Mouse (Mus musculus) ovary, postnatal 10 days (tissue): ENCODE results near the gene Gse1.

Source experiments
- DNase-seq: peaks from one replicate; pipeline ENCODE4 v3.0.0; 2022; ENCODE audit warnings: low spot score

Gene Gse1

DNA sequence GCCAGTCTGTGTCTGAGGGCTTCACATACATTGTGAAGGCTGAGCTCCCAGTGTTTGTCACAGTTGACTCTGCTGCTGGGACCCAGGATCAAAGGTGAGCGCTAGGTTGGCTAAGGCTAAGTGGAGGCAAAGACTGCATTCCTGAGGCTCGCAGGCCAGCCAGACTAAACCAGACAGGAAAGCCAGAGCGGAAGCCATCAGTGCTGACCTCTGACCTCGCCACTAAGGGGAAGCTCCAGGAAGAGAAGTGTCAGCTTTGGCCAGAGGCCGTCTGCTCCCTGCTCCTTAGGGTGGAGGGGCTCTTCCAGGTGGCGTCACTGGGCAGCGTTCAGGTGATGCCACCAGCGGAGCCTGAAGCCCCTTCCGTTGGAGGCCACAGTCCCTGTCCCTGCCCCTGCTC, 347.5 kb downstream of the Gse1 start:
- DNase-seq: no peak

DNA sequence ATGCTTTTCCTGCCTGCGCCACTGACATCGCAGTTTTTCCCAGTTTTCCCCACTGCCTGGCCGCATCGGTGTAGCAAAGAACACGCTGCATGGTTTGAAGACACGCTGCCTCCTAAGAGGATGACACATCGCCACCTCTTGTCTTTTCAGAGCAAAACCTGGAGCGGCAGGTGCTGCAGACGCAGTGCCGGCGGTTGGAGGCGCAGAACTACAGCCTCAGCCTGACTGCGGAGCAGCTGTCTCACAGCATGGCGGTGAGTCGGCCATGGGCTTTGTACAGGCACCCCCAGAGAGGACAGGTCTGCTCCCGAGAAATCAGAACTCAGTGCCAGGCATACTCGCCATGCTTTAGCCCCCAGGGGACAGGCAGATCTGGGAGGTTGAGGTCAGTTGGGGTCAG, 349.6 kb downstream of the Gse1 start:
- DNase-seq: no peak

DNA sequence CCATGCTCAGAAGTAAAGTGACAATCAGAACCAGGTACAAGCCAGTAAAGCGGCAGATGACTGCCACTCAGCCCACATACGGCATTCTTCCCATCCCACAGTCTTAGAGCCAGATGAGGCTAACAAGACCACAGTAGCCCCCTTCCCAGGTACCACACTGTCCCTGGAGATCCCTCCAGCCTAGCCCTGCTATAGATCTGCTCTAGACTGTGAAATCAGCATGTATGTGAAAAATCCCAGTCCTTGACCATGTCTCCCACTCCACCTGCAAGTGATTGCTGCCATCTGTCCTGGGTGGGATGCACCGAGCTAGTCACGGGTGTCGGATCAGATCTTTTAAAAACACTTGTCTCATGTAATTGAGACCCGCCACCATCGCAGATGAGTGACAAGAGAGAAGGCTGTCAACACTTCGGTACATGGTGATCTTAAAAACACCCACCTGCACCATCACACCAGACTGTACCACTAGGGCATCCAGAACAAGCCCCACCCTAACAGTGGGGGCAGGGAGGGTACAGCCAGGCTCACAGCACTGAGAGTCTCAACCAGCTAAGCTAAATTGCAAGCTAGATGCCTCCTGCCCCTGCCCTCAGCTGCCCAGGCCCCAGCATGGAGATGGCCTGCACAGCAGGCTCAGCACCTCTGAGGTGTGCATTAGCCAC, 352.2 kb downstream of the Gse1 start:
- DNase-seq: no peak

DNA sequence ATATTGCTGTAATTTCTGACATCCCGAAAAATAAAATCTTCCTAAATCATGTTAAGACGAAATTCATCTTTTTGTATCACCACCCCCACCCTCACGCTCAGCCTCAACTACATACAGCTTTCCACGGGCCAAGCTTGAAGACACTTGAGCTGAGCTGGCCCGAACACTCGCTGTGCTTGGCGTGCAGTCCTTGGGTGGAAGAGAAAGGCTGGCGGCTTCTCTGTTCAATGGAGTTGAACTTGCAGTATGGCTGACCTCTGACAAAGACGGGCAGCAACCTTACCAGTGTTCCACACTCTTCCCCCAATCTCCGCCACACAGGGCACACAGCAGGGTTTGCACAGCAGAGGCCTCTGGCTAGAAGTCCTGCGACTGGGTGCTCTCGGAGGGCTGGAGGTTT, 353.1 kb downstream of the Gse1 start:
- no peak for DNase-seq

GRCm38 (mm10) chr8:120581811-120582210, 353.6 kb downstream of the Gse1 start:
- no peak for DNase-seq

DNA sequence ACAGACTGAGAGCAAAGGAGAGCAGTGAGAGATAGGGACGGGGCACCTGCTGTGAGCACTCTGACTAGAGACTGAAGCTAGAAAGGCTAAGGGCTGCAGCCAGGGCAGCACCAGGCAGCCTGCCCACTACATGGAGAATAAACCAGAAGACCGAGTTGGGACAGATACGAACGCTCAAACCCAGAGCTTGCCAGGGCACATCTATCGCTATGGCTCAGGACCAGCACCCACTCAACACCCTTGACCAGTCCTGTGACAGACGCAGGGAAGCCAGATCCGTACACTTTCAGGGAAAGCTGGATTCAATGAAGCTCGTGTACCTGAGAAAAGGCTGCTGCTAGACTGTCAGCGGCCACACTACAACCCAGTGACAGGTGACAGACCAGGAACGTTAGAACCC, 357.3 kb downstream of the Gse1 start:
- DNase-seq: no peak

- DNase-seq: peak; percentile 95
These were observed 360.9 kb downstream of the Gse1 start, which contains the start of gene Gins2 for GRCm38 (mm10) chr8:120588908-120589771. Gins2 (minus strand) TSS chr8:120589304.

DNA sequence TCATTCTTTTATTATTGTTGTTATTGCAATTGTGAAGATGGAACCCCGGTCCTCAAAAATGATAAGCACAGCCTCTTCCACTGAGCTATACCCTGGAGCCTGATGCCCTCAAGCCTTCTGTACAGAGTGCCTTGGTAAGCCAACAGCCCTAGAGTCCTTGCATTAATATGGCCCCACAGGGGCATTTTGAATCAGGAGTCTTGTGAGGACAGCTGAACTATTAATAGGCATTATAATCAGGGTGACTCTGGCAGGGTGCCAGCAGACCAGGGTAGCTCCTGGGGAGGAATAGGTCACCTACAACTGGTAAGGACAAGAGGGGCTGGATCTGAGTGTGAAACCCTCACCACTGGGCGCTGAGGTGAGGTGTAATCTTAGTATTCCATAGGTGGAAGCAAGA, 361.7 kb downstream of the Gse1 start:
- DNase-seq: no peak

- no peak for DNase-seq
These were observed 363.5 kb downstream of the Gse1 start for GRCm38 (mm10) chr8:120591587-120592292.

- no peak for DNase-seq
These were observed 366.3 kb downstream of the Gse1 start for GRCm38 (mm10) chr8:120594571-120594970.

- no peak for DNase-seq
These were observed 367.7 kb downstream of the Gse1 start for GRCm38 (mm10) chr8:120595963-120596362.

GRCm38 (mm10) chr8:120598579-120598978, 370.3 kb downstream of the Gse1 start:
- no peak for DNase-seq

GRCm38 (mm10) chr8:120599504-120599903, 371.2 kb downstream of the Gse1 start:
- DNase-seq: peak; percentile 63

- no peak for DNase-seq
These were observed 374.4 kb downstream of the Gse1 start for GRCm38 (mm10) chr8:120602672-120603071.

GRCm38 (mm10) chr8:120607460-120607859, 379.2 kb downstream of the Gse1 start:
- DNase-seq: no peak

GRCm38 (mm10) chr8:120607885-120608284, 379.6 kb downstream of the Gse1 start:
- peak; percentile 60 for DNase-seq

DNA sequence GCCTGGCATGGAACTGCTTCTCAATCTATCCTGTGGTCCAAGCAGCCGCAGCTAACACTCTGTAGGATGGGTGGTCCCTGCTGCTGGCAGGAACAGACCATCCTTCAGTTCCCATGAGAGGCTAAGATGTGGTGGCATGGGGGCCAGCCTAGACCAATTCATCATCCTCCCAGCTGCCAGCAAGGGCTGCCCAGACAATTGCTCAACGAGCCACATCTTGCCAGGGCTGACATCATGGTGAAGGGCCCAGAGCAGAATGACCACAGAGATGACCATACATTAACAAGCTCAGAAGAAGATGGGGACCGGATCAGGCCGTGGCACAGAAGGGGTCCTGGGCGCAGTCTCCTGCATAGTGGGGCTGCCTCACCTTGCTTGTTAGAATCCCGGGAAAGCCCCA, 382.6 kb downstream of the Gse1 start:
- DNase-seq: no peak

DNA sequence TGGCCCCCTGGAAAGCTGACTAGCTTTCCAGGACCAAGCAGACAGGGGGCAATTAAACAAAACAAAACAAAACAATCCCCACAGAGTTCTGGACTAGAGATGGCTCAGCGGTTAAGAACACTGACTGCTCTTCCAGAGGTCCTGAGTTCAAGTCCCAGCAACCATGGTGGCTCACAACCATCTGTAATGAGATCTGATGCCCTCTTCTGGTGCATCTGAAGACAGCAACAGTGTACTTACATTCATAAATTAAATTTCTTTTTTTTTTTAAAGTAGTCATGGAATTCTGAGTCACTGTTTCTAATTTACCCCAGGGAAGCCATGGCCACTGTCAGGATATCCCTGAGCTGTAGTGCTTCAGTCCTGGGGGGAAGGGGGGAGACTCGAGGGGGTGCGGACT, 386.2 kb downstream of the Gse1 start:
- DNase-seq: no peak

GRCm38 (mm10) chr8:120616663-120617626, 388.7 kb downstream of the Gse1 start:
- no peak for DNase-seq

- DNase-seq: peak; percentile 48
These were observed 389.9 kb downstream of the Gse1 start for GRCm38 (mm10) chr8:120618110-120618509.
